Mouse (Mus musculus): ENCODE measurements around the gene Lonrf2.
A peak's percentile ranks its signal among the peaks of the same experiment; 100 is the strongest.

The Lonrf2 gene

DNA sequence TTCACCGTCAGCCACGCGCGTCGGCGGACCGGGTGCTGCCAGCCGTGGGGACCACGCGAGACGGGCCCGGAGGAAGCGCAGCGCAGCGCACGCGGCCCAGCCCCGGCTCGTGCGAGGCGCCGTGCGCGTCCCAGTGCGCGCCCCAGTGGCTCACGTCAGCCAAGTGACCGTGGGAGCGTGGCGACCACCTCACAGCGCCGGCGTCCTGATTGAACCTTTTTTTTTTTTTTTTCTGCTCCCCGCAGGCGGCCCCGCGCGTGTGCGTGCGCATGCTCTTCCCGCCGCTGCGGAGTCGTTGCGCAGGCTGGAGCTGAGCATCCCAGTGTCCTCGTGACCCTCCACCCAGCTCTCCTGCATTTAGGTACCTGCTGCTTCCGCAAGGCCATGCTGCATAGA is at the start of gene Lonrf2:
TSS of gene Lonrf2 (minus strand) at position 235 of the 396 bp plus-strand sequence.
- DNase-seq, result peak; percentile 83

GRCm38 (mm10) chr1:38885956-38886355 is 49.4 kb upstream of the Lonrf2 start:
- DNase-seq, result no peak

GRCm38 (mm10) chr1:38883766-38884165 is 47.3 kb upstream of the Lonrf2 start:
- DNase-seq, result no peak

DNA sequence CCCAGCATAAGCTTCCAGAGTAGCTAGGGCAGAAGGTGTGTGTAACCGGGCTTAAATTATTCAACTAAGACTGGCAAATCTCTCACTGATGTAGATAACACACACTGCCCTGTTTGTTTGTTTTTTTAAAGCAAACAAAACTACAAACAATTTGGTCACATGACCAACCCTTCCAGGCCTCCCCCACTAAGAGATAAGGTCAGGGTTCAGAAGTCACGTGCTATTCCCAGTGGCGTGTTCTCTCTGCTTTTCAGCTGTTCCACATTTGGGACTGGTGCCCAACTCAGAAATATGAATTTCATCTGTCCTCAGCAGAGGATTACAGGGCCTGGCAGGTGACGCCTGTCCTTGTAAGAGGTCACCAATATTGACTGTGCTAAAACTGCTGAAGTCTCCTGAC is 46.2 kb upstream of the Lonrf2 start:
- DNase-seq, result no peak

GRCm38 (mm10) chr1:38881366-38881765 is 44.9 kb upstream of the Lonrf2 start:
- no peak for DNase-seq

DNA sequence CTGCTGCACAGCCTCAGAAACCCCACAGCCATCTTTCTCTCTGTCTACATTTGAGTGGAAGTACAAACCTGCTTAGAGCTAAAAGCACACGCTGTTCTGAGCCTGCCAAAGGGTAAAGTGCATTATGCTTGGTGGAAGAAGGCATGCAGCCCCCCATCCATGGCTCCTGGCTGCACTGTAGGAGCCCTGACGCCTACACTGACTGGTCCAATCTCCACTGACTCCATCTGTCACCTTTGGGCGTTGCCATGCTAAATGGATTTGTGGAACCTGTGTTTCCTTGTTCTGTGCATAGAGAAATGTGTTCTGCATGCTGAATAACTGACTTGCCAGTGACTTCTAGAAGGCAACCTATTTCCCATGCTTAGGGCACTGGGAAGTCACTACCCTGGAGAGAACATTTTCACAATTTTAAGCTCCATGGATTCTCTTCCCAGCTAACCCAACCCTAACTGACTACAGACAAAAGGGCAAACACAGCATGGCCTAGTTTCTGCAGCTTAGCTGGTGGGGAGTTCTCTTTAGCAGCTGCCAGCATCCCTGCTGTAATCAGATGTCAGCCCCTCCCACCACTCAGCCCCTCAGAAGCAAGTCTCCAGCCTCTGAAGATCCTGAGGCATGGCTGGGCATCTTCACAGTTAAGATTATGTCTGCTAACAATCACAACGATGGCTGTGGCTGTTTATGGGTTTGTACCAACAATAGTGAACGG is 40.3 kb upstream of the Lonrf2 start:
- DNase-seq, result no peak

- DNase-seq, result no peak
Measured at GRCm38 (mm10) chr1:38873911-38874310, 37.4 kb upstream of the Lonrf2 start.

- no peak for DNase-seq
Measured at GRCm38 (mm10) chr1:38871834-38872233, 35.3 kb upstream of the Lonrf2 start.

DNA sequence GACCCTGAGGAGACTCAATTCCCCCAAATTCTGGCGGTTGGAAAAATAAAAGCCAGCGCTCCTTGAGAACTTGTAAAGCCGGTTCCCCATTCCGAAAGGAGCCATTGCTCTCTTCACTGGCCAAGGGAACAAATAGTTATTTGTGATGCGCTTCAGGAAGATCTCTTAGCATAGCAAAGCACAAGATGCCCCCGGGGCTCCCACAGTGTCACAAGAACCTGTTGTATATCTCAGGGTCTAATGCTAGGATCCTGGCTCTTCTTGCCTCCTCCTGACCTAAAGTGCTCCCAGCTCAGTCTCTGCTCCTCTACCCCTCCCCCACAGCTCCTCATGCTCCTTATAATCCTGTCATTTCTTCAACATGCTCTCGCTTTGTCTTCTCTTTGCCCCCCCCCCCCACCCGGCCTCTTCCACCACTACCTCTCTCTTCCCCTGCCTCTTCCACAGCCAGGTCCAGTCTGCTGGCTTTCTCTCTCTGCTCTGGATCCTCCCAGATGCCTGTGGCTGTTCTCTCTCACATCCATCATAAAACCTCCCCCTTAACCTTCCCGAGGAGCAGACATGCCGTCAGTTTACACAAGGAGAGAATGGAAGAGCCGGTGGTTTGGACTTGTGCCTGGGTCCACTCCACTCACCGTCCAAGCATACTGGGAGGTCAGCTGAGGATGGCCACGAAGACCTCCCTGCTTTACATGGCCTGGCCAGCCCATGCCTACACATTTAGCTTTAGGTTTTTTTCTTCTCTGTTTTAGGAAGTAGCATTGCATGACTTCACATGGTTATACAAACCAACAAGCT is 33.1 kb upstream of the Lonrf2 start:
- no peak for DNase-seq

GRCm38 (mm10) chr1:38866242-38866641 is 29.7 kb upstream of the Lonrf2 start:
- DNase-seq, result no peak

DNA sequence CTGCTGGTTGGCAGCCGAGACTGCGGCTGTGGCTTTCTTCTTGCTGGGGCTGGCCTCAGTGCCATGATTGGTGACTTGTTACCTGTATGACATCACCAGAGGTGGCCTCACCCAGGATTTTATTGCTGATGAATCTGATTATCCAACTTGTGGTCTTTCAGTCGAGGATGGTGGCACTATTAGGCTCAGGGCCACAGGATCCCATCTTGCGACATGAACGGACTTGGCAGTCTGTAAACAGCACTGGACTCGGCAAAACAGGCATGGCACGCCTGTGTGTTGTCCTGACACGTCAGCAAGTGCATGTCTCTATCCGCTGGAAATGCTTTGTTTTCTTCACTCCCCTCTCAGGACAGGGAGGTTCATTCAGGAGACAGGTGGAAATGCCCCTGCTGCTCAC is 27.8 kb upstream of the Lonrf2 start:
- no peak for DNase-seq

GRCm38 (mm10) chr1:38862213-38862612 is 25.7 kb upstream of the Lonrf2 start:
- peak; percentile 17 for DNase-seq

- DNase-seq, result no peak
Measured at GRCm38 (mm10) chr1:38860867-38861524, 24.5 kb upstream of the Lonrf2 start.

- no peak for DNase-seq
Measured at GRCm38 (mm10) chr1:38860207-38860606, 23.7 kb upstream of the Lonrf2 start.

- no peak for DNase-seq
Measured at GRCm38 (mm10) chr1:38856196-38856595, 19.7 kb upstream of the Lonrf2 start.

DNA sequence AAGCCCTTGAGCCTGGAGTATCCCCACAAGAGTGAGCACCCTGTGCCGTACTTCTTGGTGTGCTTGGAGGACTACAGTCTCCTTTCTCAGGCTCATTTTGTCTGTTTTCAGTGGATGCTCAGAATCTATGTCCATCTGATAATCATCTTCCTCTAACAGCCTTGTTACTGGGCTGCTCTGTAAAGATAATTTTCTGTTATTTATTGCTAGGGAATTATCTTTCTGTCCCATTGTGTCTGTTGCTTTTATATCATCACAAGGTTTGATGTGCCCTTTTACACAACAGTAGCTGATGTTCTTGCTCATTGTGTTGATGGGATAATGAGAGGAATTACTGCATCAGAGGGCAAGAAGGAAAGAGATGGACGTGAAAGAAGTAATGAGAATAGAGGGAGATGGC is 15.7 kb upstream of the Lonrf2 start:
- no peak for DNase-seq

DNA sequence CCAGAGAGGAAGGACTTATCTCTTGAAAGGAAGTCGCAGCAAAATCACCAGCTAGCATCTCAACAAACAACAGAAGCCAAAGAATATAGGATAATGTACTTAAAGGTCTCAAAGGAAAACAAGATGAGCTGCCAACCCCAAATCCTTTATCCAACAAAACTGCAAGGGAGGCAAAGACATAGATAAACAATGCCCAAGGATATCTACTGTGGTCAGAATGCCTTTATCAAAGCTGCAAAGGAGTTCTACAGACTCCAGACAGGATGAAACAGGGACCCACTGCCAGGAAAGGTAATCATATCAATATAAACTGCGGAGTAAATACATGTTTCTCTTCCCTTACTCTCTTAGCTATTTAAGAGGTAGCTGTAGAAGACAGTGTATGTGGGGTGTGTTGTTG is 14.1 kb upstream of the Lonrf2 start:
- DNase-seq, result no peak

DNA sequence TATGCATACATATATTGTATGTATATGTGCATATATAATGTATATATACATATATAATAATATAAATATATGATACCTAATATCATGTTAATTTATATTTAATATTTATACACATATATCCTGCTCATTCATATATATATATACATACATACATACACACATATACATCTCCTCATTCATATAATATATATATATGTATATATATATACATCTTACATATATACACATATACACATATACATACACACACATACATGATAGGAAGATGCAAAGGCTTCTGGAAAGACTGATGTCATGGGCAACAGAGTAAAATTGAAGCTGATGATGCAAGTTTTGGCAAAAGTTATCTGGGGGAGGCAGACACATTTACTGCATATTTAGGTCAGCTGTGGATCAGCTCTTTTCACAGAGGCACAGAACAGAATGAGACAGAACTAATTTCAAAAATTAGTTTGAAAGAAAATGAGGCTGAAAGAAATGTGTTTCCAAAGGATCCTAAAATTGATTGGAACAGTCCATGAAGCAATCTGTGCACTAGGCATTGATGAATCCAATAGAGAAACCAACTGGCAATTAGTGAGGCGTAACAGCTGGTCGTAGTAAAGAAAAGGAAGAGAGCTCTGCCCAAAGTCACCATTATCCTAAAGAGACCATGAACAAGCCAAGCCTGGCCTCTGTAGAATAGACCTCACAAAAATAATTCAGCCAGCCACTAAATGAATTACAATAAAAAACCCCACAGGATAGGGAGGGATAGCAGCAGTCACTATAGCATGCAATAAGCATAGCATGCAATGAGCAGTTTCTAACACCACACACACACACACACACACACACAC is 12.2 kb upstream of the Lonrf2 start:
- peak; percentile 52 for DNase-seq

GRCm38 (mm10) chr1:38847975-38848374 is 11.5 kb upstream of the Lonrf2 start:
- DNase-seq, result peak; percentile 64

DNA sequence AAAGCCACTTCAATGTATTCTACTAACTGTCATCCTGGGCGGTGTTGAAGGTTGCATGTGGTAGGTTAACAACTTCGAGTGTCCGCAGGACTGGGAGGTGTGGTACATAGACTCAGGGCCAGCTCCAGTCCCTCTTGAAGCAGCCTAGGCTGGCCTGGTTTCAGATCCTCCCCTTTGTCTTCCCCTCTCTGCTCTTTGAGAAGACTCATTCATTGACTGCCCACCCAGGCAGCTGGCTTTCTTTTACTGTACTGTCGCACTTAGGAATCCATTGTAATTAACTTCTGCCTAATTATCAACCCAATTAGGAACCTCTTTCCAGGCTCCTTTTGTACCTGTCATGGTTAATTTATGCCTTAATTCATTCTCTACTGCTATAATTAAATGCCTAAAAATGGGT is 6.8 kb upstream of the Lonrf2 start:
- no peak for DNase-seq

DNA sequence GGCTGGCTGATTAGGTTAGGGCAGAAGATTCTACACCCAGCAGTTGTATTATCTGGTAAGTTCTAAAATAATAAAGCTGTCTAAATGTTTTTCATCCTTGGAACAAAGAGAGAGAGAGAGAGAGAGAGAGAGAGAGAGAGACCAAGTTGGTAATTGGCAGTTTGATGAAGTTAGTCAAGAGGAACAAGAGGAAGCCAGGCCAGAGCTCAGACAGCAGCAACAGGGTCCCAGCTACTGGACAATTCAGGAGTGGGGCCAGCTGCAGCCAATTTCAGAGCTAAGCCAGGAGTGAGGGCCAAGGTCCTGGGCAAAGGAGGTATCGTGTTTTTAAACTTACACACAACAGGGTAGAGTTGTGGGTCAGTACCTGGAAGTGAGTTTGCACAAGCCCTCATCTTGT is 6.3 kb upstream of the Lonrf2 start:
- no peak for DNase-seq

- DNase-seq, result no peak
Measured at GRCm38 (mm10) chr1:38839944-38840343, 3.4 kb upstream of the Lonrf2 start.
